Mouse (Mus musculus): ENCODE measurements around the gene Hspb9.
A peak's percentile ranks its signal among the peaks of the same experiment; 100 is the strongest.

The Hspb9 gene

DNA sequence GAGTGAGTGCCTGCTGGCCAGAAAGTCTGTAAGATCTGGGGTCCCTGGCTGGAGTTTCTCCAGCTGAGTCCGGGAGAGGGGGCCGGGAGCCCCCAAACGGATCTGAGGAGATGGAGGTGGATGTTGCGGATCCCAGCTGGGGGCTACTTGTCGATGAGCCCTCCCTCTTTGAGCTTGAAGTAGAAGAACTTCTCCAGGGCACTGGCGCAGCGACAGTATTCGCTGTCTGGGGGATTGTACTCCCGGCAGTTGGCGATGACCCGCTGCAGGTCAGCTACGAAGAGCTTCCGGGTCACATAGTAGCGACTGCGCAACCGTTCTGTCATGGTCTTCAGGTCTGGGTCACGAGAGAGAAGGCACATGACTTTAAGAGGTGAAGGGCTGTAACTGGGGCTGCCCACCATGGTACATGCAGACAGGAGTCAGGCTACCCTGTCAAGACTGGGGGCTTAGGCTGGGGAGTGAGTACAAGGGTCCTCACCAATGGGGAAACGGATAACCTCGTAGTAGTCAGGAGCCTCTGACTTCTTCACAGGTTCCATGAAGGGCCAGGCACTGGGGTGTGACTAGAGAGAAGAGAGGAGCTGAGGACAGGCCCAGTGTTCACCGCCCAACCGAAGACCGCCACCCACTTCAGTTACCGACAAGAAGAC, 8.4 kb upstream of the Hspb9 start:
- DNase-seq (ENCODE audit: low spot score): no peak

DNA sequence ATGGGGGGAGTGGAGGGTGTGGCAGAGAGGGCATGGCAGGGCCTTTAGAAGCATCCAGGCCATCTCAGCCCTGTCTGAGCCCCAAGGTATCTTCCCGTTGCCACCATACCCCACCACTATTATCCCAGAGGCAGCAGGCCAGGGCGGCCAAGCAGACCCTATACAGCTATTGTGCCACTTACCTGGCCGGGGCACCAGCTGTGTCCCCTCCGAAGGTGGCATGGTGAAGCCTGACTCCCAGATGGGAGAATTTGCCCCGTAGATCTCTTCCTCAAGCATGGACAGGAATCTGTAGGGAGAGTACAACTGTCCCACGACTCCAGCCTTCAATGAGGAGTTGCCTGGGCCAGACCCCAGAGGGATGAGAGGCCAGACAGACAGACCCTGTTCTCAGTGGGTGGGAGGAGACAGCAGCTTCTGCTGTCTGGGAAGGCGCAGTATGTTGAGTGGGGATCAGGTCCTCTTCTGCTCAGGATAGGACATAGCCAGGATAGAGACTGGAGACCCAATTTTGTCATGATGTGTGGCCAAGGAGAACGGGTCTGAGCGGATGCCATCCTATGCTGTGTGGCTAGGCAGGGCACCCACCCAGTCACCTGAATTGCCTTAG, 4.3 kb upstream of the Hspb9 start:
- DNase-seq (ENCODE audit: low spot score): no peak

DNA sequence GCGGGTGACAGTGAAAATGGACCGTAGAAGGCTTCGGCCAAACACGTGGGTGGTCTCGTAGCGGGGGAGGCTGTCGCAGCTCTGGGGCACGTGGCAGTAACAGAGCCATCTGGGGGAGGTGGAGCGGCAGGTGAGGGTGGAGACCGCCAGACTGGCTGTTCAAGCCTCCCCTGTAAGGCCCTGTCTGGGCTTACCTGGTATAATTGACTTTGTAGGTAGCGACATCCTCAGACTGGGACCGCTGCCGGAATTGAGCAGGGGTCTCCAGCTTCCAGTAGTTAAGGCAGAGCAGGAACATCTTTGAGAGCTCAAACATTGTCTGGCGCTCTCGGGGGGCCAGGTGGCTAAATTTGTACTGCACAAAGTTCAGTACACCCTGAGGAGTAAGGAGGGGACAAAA, 3.1 kb upstream of the Hspb9 start:
- no peak for DNase-seq (ENCODE audit: low spot score)

DNA sequence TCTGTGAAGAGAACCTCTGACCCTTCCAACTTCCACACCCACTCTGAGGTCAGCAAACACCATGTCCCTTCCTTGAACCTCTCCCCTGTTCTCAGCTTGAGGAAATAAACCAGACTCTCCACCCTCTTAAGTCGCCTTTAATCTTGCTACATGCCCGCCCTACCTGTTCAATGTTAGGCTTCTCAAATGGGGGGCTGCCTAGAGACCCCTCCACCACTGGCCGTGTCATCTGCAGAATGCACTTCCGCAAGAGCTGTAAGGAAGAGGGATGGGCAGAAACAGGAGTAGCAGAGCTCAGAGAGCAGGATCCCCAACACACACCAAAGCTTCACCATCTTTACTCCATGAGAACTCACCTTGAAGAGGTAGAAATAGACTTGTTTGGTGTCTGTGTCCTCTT, 2.7 kb upstream of the Hspb9 start:
- DNase-seq (ENCODE audit: low spot score): no peak

DNA sequence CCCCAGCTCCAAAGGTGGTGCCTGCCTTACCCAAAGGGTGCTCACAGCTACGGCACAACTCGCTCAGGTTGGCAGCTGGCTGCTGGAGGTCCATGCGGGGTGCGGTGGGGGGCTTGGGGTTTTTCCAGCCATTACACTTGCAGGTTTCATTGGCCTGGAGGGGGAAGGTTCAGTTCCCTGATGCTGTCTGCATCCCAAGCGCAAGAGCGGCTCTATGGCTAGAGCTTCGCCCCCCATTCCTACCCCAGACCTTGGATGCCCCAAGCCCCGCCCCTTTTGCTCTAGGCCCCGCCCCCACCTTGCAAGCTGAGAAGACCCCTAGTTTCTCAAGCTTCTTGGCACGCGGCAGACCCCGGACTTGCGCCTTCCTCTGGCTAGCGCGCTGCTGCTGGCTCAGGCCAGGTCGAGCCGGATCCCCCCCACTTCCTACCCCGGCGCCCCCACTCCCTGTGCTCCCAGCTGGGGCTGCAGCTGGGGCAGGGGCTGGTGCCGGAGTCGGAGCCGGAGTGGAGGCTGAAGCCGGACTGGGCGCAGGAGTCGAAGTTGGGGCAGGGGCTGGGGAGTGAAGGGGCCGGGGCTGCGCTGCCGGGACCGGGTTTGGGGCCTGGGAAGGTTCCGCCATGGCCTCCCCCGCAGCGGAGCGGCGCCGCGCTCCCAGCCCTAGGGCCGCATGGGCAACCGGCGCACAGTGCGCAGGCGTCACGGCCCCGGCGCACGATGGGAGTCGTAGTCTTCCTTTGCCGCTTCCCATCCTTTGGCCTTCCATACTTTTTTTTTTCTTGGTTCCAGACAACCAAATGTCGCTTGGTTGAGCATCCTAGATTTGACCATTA, 1.7 kb upstream of the Hspb9 start, which contains the start of gene Kat2a:
TSS of gene Kat2a (minus strand) at position 683 of the 833 bp plus-strand sequence.
- DNase-seq (ENCODE audit: low spot score): peak; percentile 89

DNA sequence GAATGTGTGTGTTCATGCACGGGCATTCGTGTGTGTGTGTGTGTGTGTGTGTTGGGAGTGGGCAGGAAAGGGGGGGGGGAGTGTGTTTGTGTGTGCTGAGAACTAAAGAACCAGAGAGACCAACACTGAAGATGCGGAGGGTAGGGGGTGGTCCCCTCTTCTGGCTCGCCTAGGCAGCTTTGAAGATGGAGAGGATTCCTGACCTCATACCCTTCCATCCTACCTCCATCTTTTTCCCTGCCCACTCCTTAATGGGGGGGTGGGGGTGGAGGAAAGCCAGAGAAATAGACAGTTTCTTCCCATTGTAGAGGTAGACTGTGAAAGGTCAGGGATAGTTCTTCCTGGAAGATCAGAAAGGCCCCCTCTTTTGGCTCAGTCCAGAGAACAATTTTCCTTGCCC, 476 bp upstream of the Hspb9 start:
- no peak for DNase-seq (ENCODE audit: low spot score)

DNA sequence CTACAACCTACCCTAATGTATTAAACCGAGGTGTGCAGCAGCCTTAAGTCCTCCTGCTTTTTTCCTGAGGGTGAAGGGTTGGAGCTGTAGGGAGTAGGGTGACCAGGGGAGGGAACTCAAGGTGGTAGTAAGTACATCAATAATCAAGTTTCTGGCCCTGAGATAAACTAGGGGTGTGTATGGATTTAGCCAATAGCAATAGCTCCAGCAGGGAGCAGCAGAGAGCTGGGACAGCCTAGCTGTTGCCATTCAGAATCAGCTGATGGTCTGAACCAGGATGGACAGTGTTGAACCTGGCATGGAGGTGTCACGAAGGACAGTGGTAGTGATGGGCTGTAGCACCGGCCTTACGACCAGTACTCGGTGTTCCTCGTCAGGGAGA, 875 bp downstream of the Hspb9 start:
- peak; percentile 90 for DNase-seq (ENCODE audit: low spot score)

DNA sequence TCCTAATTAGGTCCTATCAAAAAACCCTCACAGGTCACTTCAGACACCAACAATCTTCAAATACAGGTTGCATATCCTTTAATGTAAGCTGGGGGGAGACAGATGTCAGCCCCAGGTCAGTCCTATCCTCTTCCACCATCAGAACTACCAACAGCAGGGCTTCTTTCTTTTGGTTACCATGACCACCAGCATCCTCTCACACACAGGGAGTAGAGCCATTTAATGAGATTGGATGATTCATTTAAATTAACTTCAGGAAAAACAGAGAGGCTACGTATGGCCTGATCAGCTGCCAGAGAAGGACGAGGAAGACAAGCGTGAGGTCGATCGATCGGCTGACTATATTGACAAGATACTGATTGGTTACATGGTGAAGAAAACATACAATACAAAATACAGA, 1.3 kb downstream of the Hspb9 start:
- no peak for DNase-seq (ENCODE audit: low spot score)

DNA sequence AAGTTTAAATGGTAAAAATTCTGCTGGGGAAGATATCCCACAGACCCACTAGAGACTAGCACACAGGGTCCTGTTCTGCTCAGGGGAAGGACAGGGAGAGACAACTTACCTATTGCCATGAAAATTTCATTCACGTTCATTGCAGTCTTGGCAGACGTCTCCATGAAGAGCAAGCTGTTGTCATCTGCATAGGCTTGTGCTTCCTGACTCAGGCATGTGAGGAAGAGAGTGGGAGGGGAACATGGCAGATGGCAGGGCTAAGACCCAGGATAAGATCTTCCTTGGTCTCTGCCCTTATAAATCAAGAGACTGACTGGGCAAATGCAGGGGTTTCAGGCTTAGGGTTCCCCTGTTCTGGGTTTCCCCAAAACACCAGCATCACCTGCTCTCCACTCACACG, 3.0 kb downstream of the Hspb9 start:
- no peak for DNase-seq (ENCODE audit: low spot score)

DNA sequence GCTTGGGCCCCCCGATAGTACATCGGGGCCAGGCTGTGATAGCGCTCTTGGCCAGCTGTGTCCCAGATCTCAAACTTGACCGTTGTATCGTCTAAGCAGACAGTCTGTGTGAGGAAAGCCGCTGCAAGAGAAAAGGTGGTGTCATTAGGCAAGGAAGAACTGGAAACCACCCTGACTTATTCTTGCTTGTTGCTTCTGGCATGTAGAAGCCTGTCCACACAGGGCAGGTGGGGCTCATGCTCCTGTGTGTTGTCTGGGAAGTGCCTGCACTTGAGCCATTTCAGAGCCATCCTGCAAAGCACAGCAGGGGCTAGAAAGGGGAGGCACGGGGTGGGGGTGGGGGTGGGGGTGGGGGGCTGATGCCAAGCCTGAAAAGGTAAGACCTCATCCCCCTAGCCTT, 4.8 kb downstream of the Hspb9 start:
- DNase-seq (ENCODE audit: low spot score): no peak

DNA sequence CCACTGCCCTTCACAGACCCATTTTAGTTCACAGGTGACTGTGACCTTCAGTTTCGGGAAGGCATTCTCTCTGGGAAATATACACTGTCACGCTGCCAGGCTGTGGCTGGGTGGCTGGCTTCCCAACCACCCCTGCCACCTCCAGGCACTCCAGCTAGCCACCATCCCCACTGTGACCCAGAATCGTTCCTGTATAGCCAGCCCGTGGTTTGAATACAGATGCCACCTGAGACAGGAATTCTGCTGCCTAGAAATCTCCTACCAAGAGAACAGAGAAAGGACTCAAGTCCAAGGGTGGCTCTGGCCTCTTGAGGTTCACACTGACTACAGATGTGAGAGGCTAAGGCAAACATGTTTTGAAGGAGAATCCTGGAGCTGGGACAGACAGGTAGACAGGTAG, 5.2 kb downstream of the Hspb9 start:
- DNase-seq (ENCODE audit: low spot score): no peak

DNA sequence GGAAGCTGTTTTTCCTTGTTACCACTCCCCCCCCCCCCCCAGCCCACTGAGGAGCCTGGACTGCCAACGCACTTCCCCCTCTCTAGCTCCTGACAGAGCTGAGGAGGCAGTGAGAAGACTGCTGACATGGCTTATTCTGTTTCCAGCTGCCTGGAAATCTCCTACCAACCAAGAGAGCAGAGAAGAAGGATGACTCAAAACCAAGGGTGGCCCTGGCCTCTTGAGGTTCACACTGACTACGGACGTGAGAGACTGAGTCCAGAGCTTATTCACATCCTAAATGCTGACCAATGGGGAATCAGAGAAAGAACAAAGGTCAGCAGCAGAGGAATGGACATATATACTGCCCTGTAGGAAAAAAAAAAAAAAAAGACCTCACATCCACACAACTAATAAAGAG, 5.7 kb downstream of the Hspb9 start:
- no peak for DNase-seq (ENCODE audit: low spot score)

DNA sequence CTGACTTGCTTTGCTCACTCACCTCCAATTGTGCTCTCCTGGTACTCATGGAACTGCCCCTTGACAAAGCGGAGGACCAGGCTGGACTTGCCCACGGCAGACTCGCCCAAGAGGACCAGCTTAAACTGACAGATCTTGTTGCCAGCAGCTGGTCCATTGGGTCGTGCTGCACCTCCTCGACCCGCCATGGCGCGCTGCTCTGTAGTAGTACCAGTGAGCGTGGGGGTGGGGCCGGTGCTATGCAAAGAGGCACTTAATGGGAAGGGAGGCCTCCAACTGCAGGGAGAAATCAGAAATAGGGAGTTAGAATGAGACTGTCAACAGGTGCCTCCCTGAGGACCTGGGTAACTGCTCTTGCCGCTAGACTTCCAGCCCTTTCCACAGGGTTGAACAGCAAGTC, 6.2 kb downstream of the Hspb9 start:
- no peak for DNase-seq (ENCODE audit: low spot score)

DNA sequence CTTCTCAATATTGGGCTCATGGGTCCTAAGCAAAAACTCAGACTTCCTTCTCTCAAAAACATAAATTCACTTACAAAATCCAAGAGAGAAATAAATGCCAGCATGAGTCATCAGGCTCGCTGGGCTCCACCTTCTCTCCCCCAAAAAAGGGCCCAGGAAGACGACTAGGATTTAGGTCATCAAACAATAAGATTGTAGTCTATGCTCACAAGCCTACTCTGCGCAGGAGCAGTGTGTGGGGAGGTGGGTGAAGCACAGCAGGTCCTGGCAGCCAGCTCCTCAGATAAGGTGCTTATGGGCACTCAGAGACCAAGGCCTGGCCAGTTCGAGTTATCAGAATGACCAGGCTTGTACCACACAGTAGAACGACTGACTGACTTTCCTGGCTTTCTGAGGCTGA, 6.7 kb downstream of the Hspb9 start:
- no peak for DNase-seq (ENCODE audit: low spot score)

DNA sequence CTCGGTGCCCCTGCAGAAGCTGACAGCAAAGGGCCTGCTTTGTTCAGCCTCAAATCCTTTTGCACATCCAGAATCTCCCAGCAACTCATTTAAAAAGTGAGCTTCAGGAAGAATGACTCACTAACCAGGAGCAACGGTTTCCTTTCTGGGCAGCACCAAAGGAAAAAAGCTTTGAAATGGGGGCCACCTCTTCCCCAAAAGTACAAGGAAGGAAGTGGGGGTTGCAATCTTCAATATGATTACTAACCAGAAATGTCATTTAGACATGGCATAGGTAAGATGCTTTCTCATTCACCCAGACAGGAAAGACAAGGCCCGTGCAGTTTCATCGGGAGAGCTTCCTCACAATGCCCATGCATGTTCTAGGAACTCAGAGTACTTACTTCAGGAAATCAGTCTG, 7.6 kb downstream of the Hspb9 start:
- DNase-seq (ENCODE audit: low spot score): no peak

DNA sequence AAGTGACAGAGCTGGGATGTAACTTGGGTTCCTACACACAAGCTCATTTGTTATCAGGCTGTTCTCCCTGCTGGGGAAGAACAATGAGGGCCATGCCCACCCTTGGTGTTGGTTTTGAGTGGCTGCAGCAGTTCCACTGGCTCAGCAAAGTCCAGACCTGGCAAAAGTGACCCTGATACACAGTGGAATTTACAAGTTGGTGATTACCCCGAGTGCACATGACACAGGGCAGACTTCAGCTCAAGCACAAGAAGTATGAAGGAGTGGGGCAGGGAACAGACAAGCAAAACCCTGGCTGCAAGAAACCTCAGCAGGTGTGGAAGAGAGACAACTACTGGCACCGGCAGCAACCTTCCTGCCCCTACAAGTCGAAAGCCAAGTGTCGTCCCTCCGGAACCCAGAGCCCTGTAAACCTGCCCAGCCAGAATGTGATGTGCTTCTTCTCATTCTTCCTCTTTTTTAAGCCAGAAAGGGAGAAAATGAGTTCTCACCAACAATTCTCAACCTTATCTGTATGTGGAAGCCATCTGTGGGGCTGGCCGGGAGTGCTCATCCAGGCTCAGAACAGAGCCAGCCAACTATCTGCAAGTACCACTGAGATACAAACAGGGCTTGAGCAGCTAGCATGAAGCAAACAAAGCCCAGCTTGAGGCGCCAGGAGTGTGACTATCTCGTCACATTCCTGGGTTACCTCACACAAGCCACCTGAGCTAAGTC, 8.3 kb downstream of the Hspb9 start:
- no peak for DNase-seq (ENCODE audit: low spot score)

DNA sequence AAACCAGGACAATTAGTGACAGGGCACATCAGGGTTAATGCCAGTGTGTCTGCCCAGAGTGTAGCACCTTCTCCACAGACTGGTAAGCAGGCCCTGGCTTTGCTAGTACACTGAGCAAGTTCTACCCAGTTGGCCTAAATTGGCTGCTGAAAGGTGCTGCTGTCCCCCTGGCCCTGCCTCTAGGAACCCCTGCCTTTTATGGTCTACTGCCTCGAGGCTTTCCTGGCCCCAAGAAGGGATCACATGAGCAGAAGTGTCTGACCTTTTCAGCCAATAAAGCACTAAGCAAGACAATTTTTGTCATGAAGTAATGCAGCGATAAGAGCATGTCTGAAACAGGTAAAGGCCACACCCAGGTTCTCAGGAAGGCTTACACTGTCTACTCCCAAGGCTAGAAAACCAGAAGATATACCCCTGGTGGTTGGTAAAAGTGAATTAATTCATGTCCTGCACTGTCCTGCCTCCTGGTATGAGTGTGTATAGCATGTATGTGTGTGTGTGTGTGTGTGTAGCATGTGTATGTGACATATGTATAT, 8.9 kb downstream of the Hspb9 start:
- no peak for DNase-seq (ENCODE audit: low spot score)

DNA sequence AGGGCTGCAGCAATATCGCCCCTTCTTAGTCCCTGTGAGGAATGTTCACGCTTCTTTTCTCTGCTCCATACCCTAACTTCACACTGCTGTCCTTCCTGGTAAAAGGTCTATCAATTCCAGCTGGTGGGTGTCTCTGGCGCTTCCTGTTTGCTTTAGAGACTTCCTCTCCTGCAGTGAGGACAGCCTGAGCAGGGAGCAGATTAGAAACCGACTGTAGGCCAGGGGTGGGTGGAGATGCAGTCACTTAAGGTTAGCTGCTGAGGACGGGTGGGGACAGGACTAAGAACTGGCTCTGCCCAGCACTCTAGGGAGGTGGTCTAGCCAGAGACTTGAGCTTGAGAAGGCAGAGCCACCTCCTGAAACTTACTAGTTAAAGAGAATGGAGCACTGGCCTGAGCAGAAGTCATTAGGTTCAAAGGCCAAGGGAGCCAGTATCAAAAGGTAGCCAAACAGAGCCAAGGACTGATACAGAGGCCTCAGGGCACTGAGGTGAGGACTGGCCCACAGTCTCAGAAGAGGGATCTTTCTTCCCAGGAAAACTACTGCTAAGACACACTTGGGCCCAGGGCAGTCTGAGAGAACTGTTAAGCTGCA, 11.4 kb downstream of the Hspb9 start:
- DNase-seq (ENCODE audit: low spot score): no peak

DNA sequence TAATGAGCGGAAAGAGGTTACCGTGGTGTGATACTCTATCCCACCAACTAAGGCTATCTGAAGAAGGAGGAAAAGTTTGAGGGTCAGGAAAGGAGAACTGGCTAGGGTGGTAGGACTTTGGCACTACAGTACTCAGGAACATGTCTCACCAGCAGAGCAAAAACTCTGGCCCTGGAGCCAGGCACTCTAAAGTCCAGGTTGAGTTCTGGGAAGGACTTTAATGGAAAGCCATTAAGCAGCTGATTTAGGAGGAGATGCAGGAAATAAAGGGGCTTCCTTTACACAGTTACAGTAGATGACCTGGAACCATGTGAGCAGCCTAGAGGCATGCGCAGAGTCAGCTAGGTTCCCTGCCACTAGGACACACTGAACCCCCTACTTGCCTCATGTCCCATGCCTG, 13.6 kb downstream of the Hspb9 start:
- no peak for DNase-seq (ENCODE audit: low spot score)

DNA sequence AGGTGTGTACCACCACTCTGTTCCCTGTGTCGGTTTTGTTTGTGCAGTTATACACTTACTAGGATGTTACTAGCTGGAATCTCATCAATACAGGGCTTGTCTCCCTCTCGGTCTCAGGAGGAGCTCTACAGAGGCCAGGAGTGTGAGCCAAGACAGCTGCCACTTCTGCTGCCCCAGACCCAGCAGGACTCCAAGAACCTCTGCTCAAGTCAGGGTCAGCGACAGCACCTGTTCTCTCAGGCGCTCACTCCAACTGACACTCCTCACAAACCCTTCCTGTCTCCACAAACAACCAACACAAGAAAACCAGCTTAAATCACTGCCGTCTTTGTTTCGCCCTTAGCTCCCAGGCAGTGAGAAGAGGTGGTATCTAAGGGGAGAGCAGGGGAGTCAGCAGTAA, 15.0 kb downstream of the Hspb9 start:
- no peak for DNase-seq (ENCODE audit: low spot score)

DNA sequence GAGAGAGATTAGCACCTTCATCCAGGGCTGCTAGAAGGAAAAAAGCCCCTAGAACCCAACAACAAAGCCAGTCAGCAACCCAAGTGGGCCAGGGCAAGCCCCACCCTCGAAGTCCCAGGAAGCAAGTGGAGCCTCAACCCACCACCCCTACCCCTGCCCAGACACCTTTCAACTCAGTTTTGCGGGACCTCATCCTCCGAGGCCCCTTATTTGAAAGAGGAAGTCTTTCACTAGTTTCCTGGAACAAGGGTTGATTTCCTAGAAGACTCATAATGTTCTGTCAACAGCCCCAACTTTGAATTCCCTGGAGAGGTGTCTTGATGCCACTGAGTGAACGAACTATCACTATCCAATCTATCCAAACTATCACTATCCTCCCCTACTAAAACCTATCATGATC, 16.3 kb downstream of the Hspb9 start:
- DNase-seq (ENCODE audit: low spot score): no peak

Measured in retina, embryonic 14.5 days (tissue).